Mouse (Mus musculus) forebrain, embryonic 14.5 days (tissue): ENCODE results near the gene Phc2. TPM values are rescaled to one million over a fixed set of nuclear protein-coding genes. Genes with fewer than 3 reads are reported as not detected.
A peak's percentile ranks its signal among the peaks of the same experiment; 100 is the strongest.

Experiments
- ATAC-seq: fragments of 200-750 bp; cut with Nextera tagmentation; 2 replicates; pipeline ENCODE4 v1.8.0; 2017; ENCODE audit warnings: mild to moderate bottlenecking, moderate library complexity
- DNase-seq: peaks from one replicate; pipeline ENCODE4 v3.0.0-alpha.2; 2015; ENCODE audit warnings: low spot score
- H3K27ac ChIP-seq: fragments of 300-500 bp; sonication (generic); 2 replicates; pipeline ENCODE4 v1.5.1; 2014; ENCODE audit warnings: low read depth, mild to moderate bottlenecking, control low read depth, low read length, moderate library complexity
- H3K27me3 ChIP-seq: fragments of 300-500 bp; sonication (generic); replicated peaks from 2 replicates; pipeline ENCODE4 v1.6.1; 2014; ENCODE audit warnings: low read length, control low read depth, mixed read lengths; ENCODE audit not compliant: control insufficient read depth, insufficient read depth
- H3K36me3 ChIP-seq: fragments of 300-500 bp; sonication (generic); 2 replicates; pipeline ENCODE4 v1.6.1; 2014; ENCODE audit warnings: low read length, control low read depth; ENCODE audit not compliant: control insufficient read depth, insufficient read depth
- H3K4me1 ChIP-seq: fragments of 300-500 bp; sonication (generic); 2 replicates; pipeline ENCODE4 v1.6.1; 2014; ENCODE audit warnings: antibody characterized with exemption, low read length, control low read depth; ENCODE audit not compliant: control insufficient read depth, insufficient read depth
- H3K4me2 ChIP-seq: fragments of 300-500 bp; sonication (generic); 2 replicates; pipeline ENCODE4 v1.6.1; 2014; ENCODE audit warnings: mild to moderate bottlenecking, control low read depth, low read length
- H3K4me3 ChIP-seq: fragments of 300-500 bp; sonication (generic); 2 replicates; pipeline ENCODE4 v1.5.1; 2014; ENCODE audit warnings: low read depth, low read length, control low read depth
- H3K9ac ChIP-seq: fragments of 300-500 bp; sonication (generic); 2 replicates; pipeline ENCODE4 v1.6.1; 2014; ENCODE audit warnings: mild to moderate bottlenecking, low read length, control low read depth, moderate library complexity
- H3K9me3 ChIP-seq: fragments of 300-500 bp; sonication (generic); replicated peaks from 2 replicates; pipeline ENCODE4 v1.6.1; 2016; ENCODE audit warnings: low read length, control low read depth, mixed read lengths; ENCODE audit not compliant: control insufficient read depth
- WGBS: fragments of 180-500 bp; shearing (Covaris S2); extraction: QIAGEN DNeasy Blood & Tissue Kit; methylation state at CpG from one replicate; pipeline ENCODE4 v1.1.7; 2014; 5-methylcytosine and 5-hydroxymethylcytosine counted together
- polyA plus RNA-seq: library from polyadenylated mRNA; unstranded; fragments of >200 nt; fragmentation: Nextera tagmentation; extraction: Ambion mirVana; gene quantifications from 2 replicates; pipeline ENCODE4 v1.2.1, GENCODE M21; 2014

Phc2 gene
- polyA plus RNA-seq, 1 experiment from 2014 or later: 35.3 TPM

GRCm38 (mm10) chr4:128709061-128709780, 54.7 kb downstream of the Phc2 start:
- H3K4me2 ChIP-seq: no peak overlapping the region
- H3K4me1 ChIP-seq: peaks cover 11% of the 10 kb centered on the region
- WGBS: 77% methylated on average over 15 of the region's 15 CpGs
- no peak overlapping the region for H3K9ac ChIP-seq
- 0 out of 2 replicates have a peak, but pooled peaks cover 6% of the 10 kb centered on the region for H3K36me3 ChIP-seq
- DNase-seq (no peak), ATAC-seq (no peak)
- no peaks in the 10 kb centered on the region for H3K9me3 ChIP-seq
- H3K27me3 ChIP-seq: no peaks in the 10 kb centered on the region
- no peak overlapping the region for H3K27ac ChIP-seq
- no peak overlapping the region for H3K4me3 ChIP-seq

- ATAC-seq (no peak), DNase-seq (no peak)
- Histone ChIP-seq H3K4me3 (no peak overlapping the region), H3K9me3 (no peaks in the 10 kb centered on the region), H3K36me3 (0 out of 2 replicates have a peak, but pooled peaks cover 6% of the 10 kb centered on the region), H3K9ac (no peak overlapping the region), H3K4me1 (peaks cover 16% of the 10 kb centered on the region), H3K27ac (no peak overlapping the region), H3K4me2 (no peak overlapping the region), H3K27me3 (no peaks in the 10 kb centered on the region)
- WGBS: 93% methylated on average over 12 of the region's 12 CpGs
Measured at GRCm38 (mm10) chr4:128709781-128710166, 55.3 kb downstream of the Phc2 start.

- Histone ChIP-seq H3K27me3 (no peaks in the 10 kb centered on the region), H3K36me3 (0 out of 2 replicates have a peak, but pooled peaks cover 6% of the 10 kb centered on the region), H3K4me2 (no peak overlapping the region), H3K27ac (no peak overlapping the region), H3K4me1 (peaks cover 22% of the 10 kb centered on the region), H3K9me3 (no peaks in the 10 kb centered on the region), H3K9ac (no peak overlapping the region), H3K4me3 (no peak overlapping the region)
- no peak for ATAC-seq
- DNase-seq: no peak
- 83% methylated on average over 6 of the region's 6 CpGs for WGBS
Measured at GRCm38 (mm10) chr4:128710286-128710685, 55.8 kb downstream of the Phc2 start.

GRCm38 (mm10) chr4:128710800-128711199, 56.3 kb downstream of the Phc2 start:
- peaks cover 27% of the 10 kb centered on the region for H3K4me1 ChIP-seq
- WGBS: 61% methylated on average over 9 of the region's 9 CpGs
- peak overlapping the region; percentile 35; the same call in 1 of the 2 replicates for H3K9ac ChIP-seq
- no peak overlapping the region; the same call in 1 of the 2 replicates for H3K27ac ChIP-seq
- H3K36me3 ChIP-seq: 0 out of 2 replicates have a peak, but pooled peaks cover 6% of the 10 kb centered on the region
- DNase-seq: no peak
- ATAC-seq: no peak
- no peaks in the 10 kb centered on the region for H3K9me3 ChIP-seq
- H3K4me2 ChIP-seq: no peak overlapping the region
- H3K27me3 ChIP-seq: no peaks in the 10 kb centered on the region
- no peak overlapping the region for H3K4me3 ChIP-seq

GRCm38 (mm10) chr4:128711455-128712135, 57.1 kb downstream of the Phc2 start:
- Histone ChIP-seq H3K27ac (no peak overlapping the region; the same call in 1 of the 2 replicates), H3K4me2 (peak overlapping the region; percentile 49), H3K27me3 (no peaks in the 10 kb centered on the region), H3K36me3 (0 out of 2 replicates have a peak, but pooled peaks cover 6% of the 10 kb centered on the region), H3K9ac (peak overlapping the region; percentile 35), H3K4me3 (peak overlapping the region; percentile 13), H3K4me1 (peaks cover 35% of the 10 kb centered on the region), H3K9me3 (no peaks in the 10 kb centered on the region)
- ATAC-seq: peak; percentile 64
- 4% methylated on average over 24 of the region's 24 CpGs for WGBS
- peak; percentile 96 for DNase-seq

- Histone ChIP-seq H3K27ac (no peak overlapping the region), H3K4me1 (peaks cover 38% of the 10 kb centered on the region), H3K4me3 (peak overlapping the region; percentile 13; the same call in 1 of the 2 replicates), H3K9me3 (no peaks in the 10 kb centered on the region), H3K27me3 (no peaks in the 10 kb centered on the region), H3K9ac (peak overlapping the region; percentile 17), H3K4me2 (peak overlapping the region; percentile 49), H3K36me3 (0 out of 2 replicates have a peak, but pooled peaks cover 6% of the 10 kb centered on the region)
- WGBS: 23% methylated on average over 13 of the region's 13 CpGs
- DNase-seq: no peak
- ATAC-seq: no peak
Measured at GRCm38 (mm10) chr4:128712136-128712655, 57.7 kb downstream of the Phc2 start.

GRCm38 (mm10) chr4:128712941-128713340, 58.4 kb downstream of the Phc2 start:
- peaks cover 46% of the 10 kb centered on the region for H3K4me1 ChIP-seq
- 80% methylated on average over 6 of the region's 6 CpGs for WGBS

GRCm38 (mm10) chr4:128715241-128716204, 61.0 kb downstream of the Phc2 start:
- Histone ChIP-seq H3K9me3 (no peaks in the 10 kb centered on the region), H3K4me3 (no peak overlapping the region), H3K4me2 (peak overlapping the region; percentile 36), H3K4me1 (peaks cover 66% of the 10 kb centered on the region), H3K36me3 (0 out of 2 replicates have a peak, but pooled peaks cover 4% of the 10 kb centered on the region), H3K27ac (peak overlapping the region; percentile 98), H3K27me3 (no peaks in the 10 kb centered on the region), H3K9ac (peak overlapping the region; percentile 33)
- ATAC-seq: peak; percentile 88
- DNase-seq: peak; percentile 97
- under 1% methylated on average over 14 of the region's 14 CpGs for WGBS

More at GRCm38 (mm10) chr4:128712941-128713340, 58.4 kb downstream of the Phc2 start:
- H3K4me2 ChIP-seq: no peak overlapping the region
- H3K36me3 ChIP-seq: 0 out of 2 replicates have a peak, but pooled peaks cover 6% of the 10 kb centered on the region
- ATAC-seq (no peak), DNase-seq (no peak)
- H3K27ac ChIP-seq: no peak overlapping the region
- no peaks in the 10 kb centered on the region for H3K27me3 ChIP-seq
- H3K9ac ChIP-seq: no peak overlapping the region
- H3K4me3 ChIP-seq: no peak overlapping the region
- no peaks in the 10 kb centered on the region for H3K9me3 ChIP-seq
